Mouse (Mus musculus) liver, embryonic 15.5 days (tissue): ENCODE data around the gene Stxbp5. TPM values are rescaled to one million over a fixed set of nuclear protein-coding genes. Genes with fewer than 3 reads are reported as not detected.

ENCODE experiments used
- ATAC-seq: fragments of 200-750 bp; cut with Nextera tagmentation; 2 replicates; pipeline ENCODE4 v1.8.0; 2017; ENCODE audit warnings: moderate number of reproducible peaks, mild to moderate bottlenecking, moderate library complexity; ENCODE audit not compliant: insufficient read depth
- H3K27ac ChIP-seq: fragments of 300-500 bp; sonication (generic); replicated peaks from 2 replicates; pipeline ENCODE4 v1.5.1; 2015; ENCODE audit warnings: mild to moderate bottlenecking, inconsistent platforms
- H3K27me3 ChIP-seq: fragments of 300-500 bp; sonication (generic); 2 replicates; pipeline ENCODE4 v1.6.1; 2015; ENCODE audit warnings: mild to moderate bottlenecking, inconsistent platforms
- H3K36me3 ChIP-seq: fragments of 300-500 bp; sonication (generic); replicated peaks from 2 replicates; pipeline ENCODE4 v1.6.1; 2015; ENCODE audit warnings: moderate library complexity, mild to moderate bottlenecking, inconsistent platforms
- H3K4me1 ChIP-seq: fragments of 300-500 bp; sonication (generic); replicated peaks from 2 replicates; pipeline ENCODE4 v1.6.1; 2015; ENCODE audit warnings: inconsistent platforms
- H3K4me2 ChIP-seq: fragments of 300-500 bp; sonication (generic); 2 replicates; pipeline ENCODE4 v1.6.1; 2015; ENCODE audit warnings: moderate library complexity, mild to moderate bottlenecking, inconsistent platforms
- H3K4me3 ChIP-seq: fragments of 300-500 bp; sonication (generic); replicated peaks from 2 replicates; pipeline ENCODE4 v1.5.1; 2015; ENCODE audit warnings: mild to moderate bottlenecking, inconsistent platforms
- H3K9ac ChIP-seq: fragments of 300-500 bp; sonication (generic); 2 replicates; pipeline ENCODE4 v1.6.1; 2015; ENCODE audit warnings: moderate library complexity, mild to moderate bottlenecking, inconsistent platforms
- H3K9me3 ChIP-seq: fragments of 300-500 bp; sonication (generic); replicated peaks from 2 replicates; pipeline ENCODE4 v1.6.1; 2016; ENCODE audit warnings: inconsistent platforms
- WGBS: fragments of 180-500 bp; shearing (Covaris S2); methylation state at CpG from one replicate; pipeline ENCODE4 v1.1.7; 2015; ENCODE audit warnings: mixed read lengths; ENCODE audit not compliant: insufficient replicate concordance; 5-methylcytosine and 5-hydroxymethylcytosine counted together
- polyA plus RNA-seq: library from polyadenylated mRNA; unstranded; fragments of >200 nt; fragmentation: Nextera tagmentation; extraction: Ambion mirVana; gene quantifications from 2 replicates; pipeline ENCODE4 v1.2.1, GENCODE M21; 2015

The Stxbp5 gene
- polyA plus RNA-seq, 1 experiment from 2014 or later, result 2.4 TPM

- WGBS, result 67% methylated on average over 1 of the region's 1 CpGs
Measured at GRCm38 (mm10) chr10:9801571-9801970, 99.3 kb downstream of the Stxbp5 start.

DNA sequence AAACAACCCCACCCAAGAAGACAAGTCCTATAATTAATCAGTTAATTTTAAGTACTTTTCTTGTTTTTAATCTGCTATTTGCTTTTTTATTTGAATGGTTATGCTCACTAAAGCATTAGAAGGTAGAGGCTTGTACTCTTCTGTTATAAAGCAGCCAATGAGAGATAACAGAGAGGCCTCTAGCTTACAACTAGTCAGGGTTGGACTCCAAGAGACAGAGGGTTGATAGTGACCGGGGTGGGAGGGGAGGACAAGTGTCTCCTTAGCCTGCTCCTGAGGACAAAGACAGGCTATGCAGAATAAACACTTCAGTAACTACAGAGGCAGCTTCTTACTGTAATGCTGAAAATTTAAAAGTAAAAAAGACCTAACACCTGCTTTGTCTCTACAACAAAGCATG lies 101.8 kb downstream of the Stxbp5 start:
- 63% methylated on average over 1 of the region's 1 CpGs for WGBS
- H3K27me3 ChIP-seq, result no peaks in the 10 kb centered on the region
- H3K9me3 ChIP-seq, result no peaks in the 10 kb centered on the region
- no peak overlapping the region for H3K9ac ChIP-seq
- no peak overlapping the region for H3K27ac ChIP-seq
- no peak overlapping the region for H3K4me3 ChIP-seq
- no peak overlapping the region for H3K4me2 ChIP-seq
- peaks cover 23% of the 10 kb centered on the region for H3K36me3 ChIP-seq
- no peak for ATAC-seq
- no peaks in the 10 kb centered on the region for H3K4me1 ChIP-seq

More at GRCm38 (mm10) chr10:9801571-9801970, 99.3 kb downstream of the Stxbp5 start:
- Histone ChIP-seq H3K4me1 (no peaks in the 10 kb centered on the region), H3K27ac (no peak overlapping the region), H3K9me3 (no peaks in the 10 kb centered on the region), H3K4me3 (no peak overlapping the region), H3K4me2 (no peak overlapping the region), H3K36me3 (peaks cover 23% of the 10 kb centered on the region), H3K9ac (no peak overlapping the region), H3K27me3 (no peaks in the 10 kb centered on the region)
- no peak for ATAC-seq

GRCm38 (mm10) chr10:9796429-9796828 lies 104.5 kb downstream of the Stxbp5 start:
- no peak for ATAC-seq
- H3K4me2 ChIP-seq, result no peak overlapping the region
- no peaks in the 10 kb centered on the region for H3K4me1 ChIP-seq
- no peaks in the 10 kb centered on the region for H3K27me3 ChIP-seq
- H3K9me3 ChIP-seq, result no peaks in the 10 kb centered on the region
- no peak overlapping the region for H3K27ac ChIP-seq
- no peak overlapping the region for H3K4me3 ChIP-seq
- 78% methylated on average over 1 of the region's 1 CpGs for WGBS
- H3K9ac ChIP-seq, result no peak overlapping the region
- H3K36me3 ChIP-seq, result peaks cover 27% of the 10 kb centered on the region

GRCm38 (mm10) chr10:9794429-9794828 lies 106.5 kb downstream of the Stxbp5 start:
- H3K9ac ChIP-seq, result no peak overlapping the region
- no peak overlapping the region for H3K4me3 ChIP-seq
- H3K4me2 ChIP-seq, result no peak overlapping the region
- no peaks in the 10 kb centered on the region for H3K9me3 ChIP-seq
- H3K27me3 ChIP-seq, result no peaks in the 10 kb centered on the region
- peaks cover 32% of the 10 kb centered on the region for H3K36me3 ChIP-seq
- H3K4me1 ChIP-seq, result no peaks in the 10 kb centered on the region
- ATAC-seq, result no peak
- H3K27ac ChIP-seq, result no peak overlapping the region

DNA sequence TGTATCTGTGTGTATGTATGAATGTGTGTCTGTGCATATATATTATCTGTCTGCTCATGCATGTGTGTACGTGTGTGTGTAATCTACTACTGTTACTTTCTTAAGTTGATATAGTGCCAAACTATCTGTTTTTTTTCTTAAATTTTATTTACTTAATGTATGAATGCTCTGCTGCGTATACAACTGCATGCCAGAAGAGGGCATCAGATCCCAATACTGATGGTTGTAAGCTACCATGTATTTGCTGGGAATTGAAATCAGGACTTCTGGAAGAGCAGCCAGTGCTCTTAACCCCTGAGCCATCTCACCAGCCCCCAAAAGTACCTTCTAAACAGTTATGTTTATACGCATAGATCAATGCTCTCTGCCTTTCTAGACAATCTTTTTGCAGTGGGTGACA lies 109.9 kb downstream of the Stxbp5 start:
- H3K27ac ChIP-seq, result no peak overlapping the region
- 71% methylated on average over 3 of the region's 3 CpGs for WGBS

GRCm38 (mm10) chr10:9786461-9786860 lies 114.4 kb downstream of the Stxbp5 start:
- Histone ChIP-seq H3K4me2 (no peak overlapping the region), H3K9me3 (no peaks in the 10 kb centered on the region), H3K27me3 (no peaks in the 10 kb centered on the region), H3K9ac (no peak overlapping the region), H3K4me1 (no peaks in the 10 kb centered on the region), H3K4me3 (no peak overlapping the region), H3K36me3 (peaks cover 24% of the 10 kb centered on the region), H3K27ac (no peak overlapping the region)
- no peak for ATAC-seq
- WGBS, result 83% methylated on average over 11 of the region's 11 CpGs

More for the DNA sequence above, 109.9 kb downstream of the Stxbp5 start:
- Histone ChIP-seq H3K27me3 (no peaks in the 10 kb centered on the region), H3K4me2 (no peak overlapping the region), H3K9ac (no peak overlapping the region), H3K4me1 (no peaks in the 10 kb centered on the region), H3K4me3 (no peak overlapping the region), H3K36me3 (peaks cover 27% of the 10 kb centered on the region), H3K9me3 (no peaks in the 10 kb centered on the region)
- no peak for ATAC-seq

DNA sequence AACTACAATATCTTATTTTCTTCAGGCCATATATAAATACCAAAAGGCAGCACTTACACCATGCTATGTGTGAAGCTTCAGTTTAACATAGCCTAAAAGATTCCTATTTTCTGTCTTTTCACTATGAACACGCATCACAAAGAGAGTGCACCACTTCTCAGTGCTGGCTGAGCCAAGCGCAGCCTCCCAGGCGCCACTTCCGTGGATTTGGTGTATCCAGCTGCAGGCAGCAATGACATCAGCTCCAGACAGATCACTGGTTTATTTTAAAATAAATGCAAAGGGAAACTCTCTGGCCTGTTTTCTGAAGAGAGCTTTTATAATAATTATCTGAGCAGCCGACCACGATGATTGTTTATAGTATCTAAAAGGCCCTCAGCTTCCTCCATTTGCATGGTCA lies 115.2 kb downstream of the Stxbp5 start:
- Histone ChIP-seq H3K27me3 (no peaks in the 10 kb centered on the region), H3K4me3 (no peak overlapping the region), H3K9ac (no peak overlapping the region), H3K36me3 (peaks cover 18% of the 10 kb centered on the region), H3K27ac (no peak overlapping the region), H3K9me3 (no peaks in the 10 kb centered on the region), H3K4me2 (no peak overlapping the region), H3K4me1 (no peaks in the 10 kb centered on the region)
- WGBS, result 82% methylated on average over 6 of the region's 6 CpGs
- no peak for ATAC-seq

DNA sequence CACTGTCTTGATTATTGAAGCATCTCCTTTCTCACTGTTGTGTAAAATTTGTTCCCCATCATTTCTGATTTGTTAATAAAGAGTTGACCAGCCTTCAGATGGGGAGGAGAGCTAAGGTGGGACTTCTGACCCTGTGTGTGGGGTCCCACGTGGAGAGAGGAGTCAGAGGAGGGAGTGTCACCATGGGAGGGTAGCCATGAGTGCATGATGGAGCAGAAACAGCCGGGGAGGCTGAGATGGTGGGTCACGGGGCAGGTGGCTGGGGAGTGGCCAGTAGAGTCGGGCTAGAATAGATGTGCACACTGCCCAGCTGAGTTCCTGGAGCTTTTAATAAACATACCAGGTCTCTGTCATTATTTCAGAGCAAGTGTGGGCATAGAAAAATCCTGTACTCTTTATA lies 121.0 kb downstream of the Stxbp5 start:
- ATAC-seq, result no peak
- Histone ChIP-seq H3K36me3 (no peaks in the 10 kb centered on the region; the same call in 1 of the 2 replicates), H3K4me2 (no peak overlapping the region), H3K4me3 (no peak overlapping the region), H3K4me1 (no peaks in the 10 kb centered on the region), H3K27ac (no peak overlapping the region), H3K9ac (no peak overlapping the region), H3K9me3 (no peaks in the 10 kb centered on the region), H3K27me3 (no peaks in the 10 kb centered on the region)
- 69% methylated on average over 4 of the region's 4 CpGs for WGBS

DNA sequence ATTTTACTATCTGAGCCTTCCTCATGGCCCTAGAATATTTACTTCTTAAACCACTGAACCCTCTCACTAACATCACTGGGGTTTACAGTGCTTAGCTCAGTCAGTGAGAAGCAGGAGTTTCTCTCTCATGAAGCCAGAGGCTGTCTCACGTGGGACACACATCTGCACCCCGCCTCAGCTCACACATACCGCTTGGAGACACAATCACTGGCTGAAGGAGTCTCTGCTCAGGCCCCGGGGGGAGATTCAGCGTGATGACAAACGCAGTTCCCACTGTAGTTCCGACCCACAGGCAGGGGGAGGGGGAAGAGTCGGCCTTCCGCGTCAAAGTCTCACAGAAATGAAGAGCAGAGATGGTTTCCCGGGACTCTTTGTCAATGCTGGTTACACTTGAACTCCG lies 130.6 kb downstream of the Stxbp5 start:
- H3K4me3 ChIP-seq, result no peak overlapping the region
- peaks cover 27% of the 10 kb centered on the region for H3K36me3 ChIP-seq
- H3K4me1 ChIP-seq, result no peaks in the 10 kb centered on the region
- H3K27me3 ChIP-seq, result no peaks in the 10 kb centered on the region
- no peaks in the 10 kb centered on the region for H3K9me3 ChIP-seq
- H3K9ac ChIP-seq, result no peak overlapping the region
- ATAC-seq, result no peak
- no peak overlapping the region for H3K27ac ChIP-seq
- H3K4me2 ChIP-seq, result no peak overlapping the region
- WGBS, result 72% methylated on average over 12 of the region's 12 CpGs

- Histone ChIP-seq H3K27ac (no peak overlapping the region), H3K4me2 (no peak overlapping the region), H3K9me3 (no peaks in the 10 kb centered on the region), H3K27me3 (no peaks in the 10 kb centered on the region), H3K4me1 (no peaks in the 10 kb centered on the region), H3K4me3 (no peak overlapping the region), H3K9ac (no peak overlapping the region), H3K36me3 (peaks cover 41% of the 10 kb centered on the region)
- no peak for ATAC-seq
- WGBS, result 85% methylated on average over 5 of the region's 5 CpGs
Measured at GRCm38 (mm10) chr10:9763831-9764230, 137.0 kb downstream of the Stxbp5 start.

GRCm38 (mm10) chr10:9760264-9760663 lies 140.6 kb downstream of the Stxbp5 start:
- H3K4me2 ChIP-seq, result no peak overlapping the region
- H3K36me3 ChIP-seq, result peaks cover 25% of the 10 kb centered on the region
- no peaks in the 10 kb centered on the region for H3K4me1 ChIP-seq
- no peaks in the 10 kb centered on the region for H3K9me3 ChIP-seq
- no peak overlapping the region for H3K4me3 ChIP-seq
- H3K27ac ChIP-seq, result no peak overlapping the region
- ATAC-seq, result no peak
- H3K27me3 ChIP-seq, result no peaks in the 10 kb centered on the region
- H3K9ac ChIP-seq, result no peak overlapping the region
- WGBS, result 73% methylated on average over 8 of the region's 8 CpGs

- 66% methylated on average over 6 of the region's 6 CpGs for WGBS
- Histone ChIP-seq H3K36me3 (peaks cover 15% of the 10 kb centered on the region), H3K9ac (no peak overlapping the region), H3K4me3 (no peak overlapping the region), H3K27ac (no peak overlapping the region), H3K27me3 (no peaks in the 10 kb centered on the region), H3K4me1 (no peaks in the 10 kb centered on the region), H3K4me2 (no peak overlapping the region), H3K9me3 (no peaks in the 10 kb centered on the region)
- ATAC-seq, result no peak
Measured at GRCm38 (mm10) chr10:9756546-9756945, 144.3 kb downstream of the Stxbp5 start.
